Mouse (Mus musculus): ENCODE results near the gene Dync1i1.

- TF ChIP-seq POLR2A (IDR thresholded peaks at IDR 0.05; ENCODE audit: low read depth, low read length) (no peak), CTCF (IDR thresholded peaks at IDR 0.05; ENCODE audit: borderline replicate concordance, insufficient read depth, low read length) (no peak)
Measured at GRCm38 (mm10) chr6:5808008-5808421, 82.6 kb downstream of the Dync1i1 start.
